Mouse (Mus musculus): ENCODE data around the gene Ppat. TPM values are rescaled to one million over a fixed set of nuclear protein-coding genes. Genes with fewer than 3 reads are reported as not detected.

Gene Ppat
- polyA plus RNA-seq, 1 experiment = 89.3 TPM

DNA sequence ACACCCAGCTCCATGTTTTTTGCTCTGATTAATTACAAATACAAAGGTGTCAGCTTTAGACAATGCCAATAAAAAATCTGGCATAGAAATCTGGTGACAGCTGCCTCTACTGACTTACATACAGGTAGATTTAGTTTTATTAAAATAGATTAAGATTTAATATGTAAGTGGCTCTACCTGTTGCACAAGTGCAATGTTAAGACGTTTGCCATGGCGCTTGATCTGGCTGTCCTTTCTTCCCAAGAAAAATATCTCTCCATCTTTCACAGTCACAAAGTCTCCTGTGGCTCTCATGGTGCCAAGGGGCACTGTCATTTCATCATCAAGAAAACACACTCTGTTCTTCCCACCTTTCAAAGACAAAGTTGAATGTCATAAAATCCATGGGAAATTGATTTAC is 64.4 kb downstream of the Ppat start:
- Histone ChIP-seq H3K27me3 (ENCODE audit: control insufficient read depth, insufficient read depth, low read length, poor library complexity, severe bottlenecking) (no peaks in the 10 kb centered on the region), H3K36me3 (ENCODE audit: control insufficient read depth, insufficient read depth, low read length, poor library complexity, severe bottlenecking) (peaks cover 39% of the 10 kb centered on the region), H3K4me3 (ENCODE audit: low read depth, low read length) (no peak overlapping the region), H3K27ac (ENCODE audit: insufficient read depth, low read length) (no peak overlapping the region), H3K4me1 (ENCODE audit: control insufficient read depth, insufficient read depth, low read length) (no peaks in the 10 kb centered on the region), H3K9ac (ENCODE audit: low read depth, poor library complexity, severe bottlenecking) (no peak overlapping the region), H3K9me3 (replicated peaks; ENCODE audit: control insufficient read depth, insufficient read depth, low read length, poor library complexity, severe bottlenecking) (no peaks in the 10 kb centered on the region)
- TF ChIP-seq POLR2A (IDR thresholded peaks at IDR 0.05; ENCODE audit: insufficient read depth, low read length) = no peak
- no peak for TF ChIP-seq EP300 (IDR thresholded peaks at IDR 0.05; ENCODE audit: insufficient read depth, low read depth, low read length)
- TF ChIP-seq CTCF (IDR thresholded peaks at IDR 0.05; ENCODE audit: low read depth, low read length) = no peak

GRCm38 (mm10) chr5:76884107-76884506 is 67.3 kb downstream of the Ppat start:
- H3K27me3 ChIP-seq (ENCODE audit: control insufficient read depth, insufficient read depth, low read length, poor library complexity, severe bottlenecking) = no peaks in the 10 kb centered on the region
- no peak overlapping the region for H3K4me3 ChIP-seq (ENCODE audit: low read depth, low read length)
- no peaks in the 10 kb centered on the region for H3K4me1 ChIP-seq (ENCODE audit: control insufficient read depth, insufficient read depth, low read length)
- H3K27ac ChIP-seq (ENCODE audit: insufficient read depth, low read length) = no peak overlapping the region
- H3K9me3 ChIP-seq (replicated peaks; ENCODE audit: control insufficient read depth, insufficient read depth, low read length, poor library complexity, severe bottlenecking) = no peaks in the 10 kb centered on the region
- TF ChIP-seq POLR2A (IDR thresholded peaks at IDR 0.05; ENCODE audit: insufficient read depth, low read length) (no peak), EP300 (IDR thresholded peaks at IDR 0.05; ENCODE audit: insufficient read depth, low read depth, low read length) (no peak), CTCF (IDR thresholded peaks at IDR 0.05; ENCODE audit: low read depth, low read length) (no peak)
- H3K36me3 ChIP-seq (ENCODE audit: control insufficient read depth, insufficient read depth, low read length, poor library complexity, severe bottlenecking) = peaks cover 37% of the 10 kb centered on the region
- H3K9ac ChIP-seq (ENCODE audit: low read depth, poor library complexity, severe bottlenecking) = no peak overlapping the region

DNA sequence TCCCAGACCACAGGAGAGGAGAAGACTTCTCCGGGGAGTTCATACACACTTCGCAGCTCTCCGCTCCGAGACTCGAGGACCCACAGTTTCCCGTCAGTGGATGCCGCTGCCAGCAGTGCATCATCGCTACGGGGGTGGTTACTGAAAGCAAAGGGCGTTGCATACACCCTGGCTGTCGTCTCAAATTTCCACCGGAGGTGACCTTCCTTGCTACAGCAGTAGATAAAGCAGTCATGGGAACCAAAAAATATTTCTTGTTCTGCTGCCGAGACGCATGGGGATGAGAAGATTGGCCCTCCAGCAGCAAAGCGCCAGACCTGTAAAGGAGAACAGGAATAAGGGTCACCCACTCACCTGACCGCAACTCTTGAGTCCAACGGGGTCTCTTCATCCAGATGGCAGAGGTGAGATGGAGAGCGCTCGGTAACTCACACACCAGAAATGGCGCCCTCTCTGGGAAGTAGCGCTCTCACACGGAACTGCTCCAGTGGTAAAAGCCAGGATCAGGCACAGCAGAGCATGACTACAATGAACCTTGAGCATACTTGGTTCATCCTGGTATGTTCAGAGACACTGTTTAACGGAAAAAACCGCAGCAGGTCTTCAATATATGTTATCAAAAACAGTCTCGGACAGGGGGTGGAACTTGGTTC is 75.1 kb downstream of the Ppat start:
- no peaks in the 10 kb centered on the region for H3K27me3 ChIP-seq (ENCODE audit: control insufficient read depth, insufficient read depth, low read length, poor library complexity, severe bottlenecking)
- no peaks in the 10 kb centered on the region for H3K4me1 ChIP-seq (ENCODE audit: control insufficient read depth, insufficient read depth, low read length)
- 0 out of 2 replicates have a peak overlapping the region, but pooled peaks have one; percentile 6 for H3K4me3 ChIP-seq (ENCODE audit: low read depth, low read length)
- TF ChIP-seq CTCF (IDR thresholded peaks at IDR 0.05; ENCODE audit: low read depth, low read length) = peak; percentile 61
- no peak for TF ChIP-seq POLR2A (IDR thresholded peaks at IDR 0.05; ENCODE audit: insufficient read depth, low read length)
- no peak for TF ChIP-seq EP300 (IDR thresholded peaks at IDR 0.05; ENCODE audit: insufficient read depth, low read depth, low read length)
- no peak overlapping the region for H3K9ac ChIP-seq (ENCODE audit: low read depth, poor library complexity, severe bottlenecking)
- H3K36me3 ChIP-seq (ENCODE audit: control insufficient read depth, insufficient read depth, low read length, poor library complexity, severe bottlenecking) = 0 out of 2 replicates have a peak, but pooled peaks cover 7% of the 10 kb centered on the region
- H3K27ac ChIP-seq (ENCODE audit: insufficient read depth, low read length) = no peak overlapping the region
- no peaks in the 10 kb centered on the region for H3K9me3 ChIP-seq (replicated peaks; ENCODE audit: control insufficient read depth, insufficient read depth, low read length, poor library complexity, severe bottlenecking)

GRCm38 (mm10) chr5:76869553-76869952 is 81.8 kb downstream of the Ppat start:
- Histone ChIP-seq H3K9ac (ENCODE audit: low read depth, poor library complexity, severe bottlenecking) (0 out of 2 replicates have a peak overlapping the region, but pooled peaks have one; percentile 12), H3K27ac (ENCODE audit: insufficient read depth, low read length) (no peak overlapping the region)

DNA sequence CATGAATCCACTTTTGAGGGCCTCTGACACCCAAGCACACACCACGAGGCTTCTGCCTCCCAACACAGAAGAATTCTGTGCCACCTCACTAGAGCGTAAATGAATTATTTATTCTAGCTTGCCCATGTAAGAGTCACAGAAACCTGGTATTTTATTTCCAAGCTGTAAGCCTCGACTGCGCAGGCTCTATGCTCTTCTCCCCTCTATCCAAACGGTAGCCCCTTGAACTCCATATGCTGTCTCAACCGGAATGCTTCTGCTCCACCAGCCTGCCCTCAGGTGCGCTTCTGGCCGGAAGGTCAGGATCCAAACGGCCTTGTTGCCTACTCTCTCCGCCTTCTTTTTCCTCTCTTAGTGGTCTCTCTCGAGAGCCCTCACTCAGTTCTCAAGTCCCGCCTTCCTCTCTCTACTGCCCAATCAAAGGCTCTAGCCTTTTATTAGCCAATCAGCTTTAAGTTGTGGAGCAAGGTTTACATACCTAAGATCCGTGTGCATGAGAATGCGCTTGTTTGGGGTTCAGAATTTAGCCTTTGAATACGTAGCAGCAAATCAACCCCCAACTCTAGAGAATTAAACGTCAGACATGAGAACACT is 82.6 kb downstream of the Ppat start:
- Histone ChIP-seq H3K36me3 (ENCODE audit: control insufficient read depth, insufficient read depth, low read length, poor library complexity, severe bottlenecking) (no peaks in the 10 kb centered on the region), H3K4me3 (ENCODE audit: low read depth, low read length) (peak overlapping the region; percentile 62), H3K27ac (ENCODE audit: insufficient read depth, low read length) (no peak overlapping the region), H3K27me3 (ENCODE audit: control insufficient read depth, insufficient read depth, low read length, poor library complexity, severe bottlenecking) (no peaks in the 10 kb centered on the region), H3K4me1 (ENCODE audit: control insufficient read depth, insufficient read depth, low read length) (no peaks in the 10 kb centered on the region), H3K9me3 (replicated peaks; ENCODE audit: control insufficient read depth, insufficient read depth, low read length, poor library complexity, severe bottlenecking) (no peaks in the 10 kb centered on the region), H3K9ac (ENCODE audit: low read depth, poor library complexity, severe bottlenecking) (peak overlapping the region; percentile 12; the same call in 1 of the 2 replicates)
- TF ChIP-seq EP300 (IDR thresholded peaks at IDR 0.05; ENCODE audit: insufficient read depth, low read depth, low read length) = no peak
- TF ChIP-seq CTCF (IDR thresholded peaks at IDR 0.05; ENCODE audit: low read depth, low read length) = no peak
- TF ChIP-seq POLR2A (IDR thresholded peaks at IDR 0.05; ENCODE audit: insufficient read depth, low read length) = no peak

More at GRCm38 (mm10) chr5:76869553-76869952, 81.8 kb downstream of the Ppat start:
- H3K27me3 ChIP-seq (ENCODE audit: control insufficient read depth, insufficient read depth, low read length, poor library complexity, severe bottlenecking) = no peaks in the 10 kb centered on the region
- H3K9me3 ChIP-seq (replicated peaks; ENCODE audit: control insufficient read depth, insufficient read depth, low read length, poor library complexity, severe bottlenecking) = no peaks in the 10 kb centered on the region
- H3K4me3 ChIP-seq (ENCODE audit: low read depth, low read length) = peak overlapping the region; percentile 62
- TF ChIP-seq CTCF (IDR thresholded peaks at IDR 0.05; ENCODE audit: low read depth, low read length) (no peak), POLR2A (IDR thresholded peaks at IDR 0.05; ENCODE audit: insufficient read depth, low read length) (no peak), EP300 (IDR thresholded peaks at IDR 0.05; ENCODE audit: insufficient read depth, low read depth, low read length) (no peak)
- no peaks in the 10 kb centered on the region for H3K4me1 ChIP-seq (ENCODE audit: control insufficient read depth, insufficient read depth, low read length)
- no peaks in the 10 kb centered on the region for H3K36me3 ChIP-seq (ENCODE audit: control insufficient read depth, insufficient read depth, low read length, poor library complexity, severe bottlenecking)

DNA sequence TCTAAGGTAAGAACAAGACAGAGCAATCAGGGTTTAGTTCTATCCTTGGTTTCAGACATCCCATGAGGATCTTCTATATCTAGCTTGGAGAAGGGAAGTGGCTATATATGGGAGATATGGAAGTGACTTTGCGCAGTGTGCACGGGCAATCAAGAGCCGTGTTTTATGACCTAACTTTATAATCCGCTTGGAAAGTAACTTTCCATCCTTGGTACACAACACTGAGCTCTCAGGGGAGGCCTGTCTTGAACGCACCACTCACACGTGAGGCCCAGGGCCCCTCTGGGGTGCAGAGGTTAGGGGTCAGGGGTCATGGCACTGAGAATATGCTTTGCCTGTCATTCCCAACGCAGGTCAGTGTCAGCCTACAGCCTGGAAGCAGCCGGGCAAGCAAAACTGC is 84.6 kb downstream of the Ppat start:
- H3K4me3 ChIP-seq (ENCODE audit: low read depth, low read length) = no peak overlapping the region
- H3K36me3 ChIP-seq (ENCODE audit: control insufficient read depth, insufficient read depth, low read length, poor library complexity, severe bottlenecking) = no peaks in the 10 kb centered on the region
- H3K27me3 ChIP-seq (ENCODE audit: control insufficient read depth, insufficient read depth, low read length, poor library complexity, severe bottlenecking) = no peaks in the 10 kb centered on the region
- H3K9me3 ChIP-seq (replicated peaks; ENCODE audit: control insufficient read depth, insufficient read depth, low read length, poor library complexity, severe bottlenecking) = no peaks in the 10 kb centered on the region
- no peak for TF ChIP-seq CTCF (IDR thresholded peaks at IDR 0.05; ENCODE audit: low read depth, low read length)
- TF ChIP-seq POLR2A (IDR thresholded peaks at IDR 0.05; ENCODE audit: insufficient read depth, low read length) = no peak
- no peak for TF ChIP-seq EP300 (IDR thresholded peaks at IDR 0.05; ENCODE audit: insufficient read depth, low read depth, low read length)
- no peaks in the 10 kb centered on the region for H3K4me1 ChIP-seq (ENCODE audit: control insufficient read depth, insufficient read depth, low read length)
- H3K27ac ChIP-seq (ENCODE audit: insufficient read depth, low read length) = no peak overlapping the region
- no peak overlapping the region for H3K9ac ChIP-seq (ENCODE audit: low read depth, poor library complexity, severe bottlenecking)

Other genes with a start within 250 kb of the Ppat start
- 73.2 and 74.1 TPM in 2 replicates for gene Aasdh, start 46.1 kb downstream of the Ppat start, polyA plus RNA-seq (2011; ENCODE audit: insufficient read depth, insufficient read length, low read depth, missing spikeins)
- 611 and 648 TPM in 2 replicates for gene Paics, start 271 bp downstream of the Ppat start, polyA plus RNA-seq (2011; ENCODE audit: insufficient read depth, insufficient read length, low read depth, missing spikeins)
- 165 and 172 TPM in 2 replicates for gene Srp72, start 23.1 kb upstream of the Ppat start, polyA plus RNA-seq (2011; ENCODE audit: insufficient read depth, insufficient read length, low read depth, missing spikeins)
- gene Arl9, start 52.5 kb upstream of the Ppat start, polyA plus RNA-seq (2011; ENCODE audit: insufficient read depth, insufficient read length, low read depth, missing spikeins) = not detected in 2 replicates
- gene Thegl, start 64.4 kb upstream of the Ppat start, polyA plus RNA-seq (2011; ENCODE audit: insufficient read depth, insufficient read length, low read depth, missing spikeins) = not detected in 2 replicates
- 8.9 and 9.5 TPM in 2 replicates for gene Hopx, start 163.5 kb upstream of the Ppat start, polyA plus RNA-seq (2011; ENCODE audit: insufficient read depth, insufficient read length, low read depth, missing spikeins)